Mouse (Mus musculus): ENCODE data around the gene Catsper1. TPM values are rescaled to one million over a fixed set of nuclear protein-coding genes. Genes with fewer than 3 reads are reported as not detected.

Gene Catsper1
- polyA plus RNA-seq, 1 experiment from 2014 or later: not detected

- WGBS: under 1% methylated on average over 78 of the region's 92 CpGs
- H3K9me3 ChIP-seq (replicated peaks; ENCODE audit: control insufficient read depth, low read length): no peaks in the 10 kb centered on the region
- peak; percentile 91 for ATAC-seq (replicated peaks; ENCODE audit: extremely low read depth, insufficient read depth, low FRiP score)
Measured at GRCm38 (mm10) chr19:5366175-5367052, 30.9 kb downstream of the Catsper1 start, which contains the start of gene Eif1ad. Gene Eif1ad (plus strand): TSS chr19:5366741.

GRCm38 (mm10) chr19:5367053-5367359 is 31.5 kb downstream of the Catsper1 start, which contains the start of gene Banf1:
Gene Banf1 (minus strand): TSS chr19:5367168.
- H3K27me3 ChIP-seq (ENCODE audit: control insufficient read depth, insufficient read depth, low read length): no peaks in the 10 kb centered on the region
- H3K4me2 ChIP-seq (ENCODE audit: low read depth, low read length): peak within 1 kb of the TSS; percentile 98
- ATAC-seq (replicated peaks; ENCODE audit: extremely low read depth, insufficient read depth, low FRiP score): no peak
- H3K4me3 ChIP-seq (ENCODE audit: low read length): peak within 1 kb of the TSS; percentile 99
- H3K36me3 ChIP-seq (ENCODE audit: control insufficient read depth, insufficient read depth): peaks cover 39% of the 10 kb centered on the region
- H3K9me3 ChIP-seq (replicated peaks; ENCODE audit: control insufficient read depth, low read length): no peaks in the 10 kb centered on the region
- H3K27ac ChIP-seq (ENCODE audit: low read length): peak within 1 kb of the TSS; percentile 98
- peak within 1 kb of the TSS; percentile 90 for H3K9ac ChIP-seq (ENCODE audit: low read length)
- WGBS: 0% methylated on average over 33 of the region's 33 CpGs
- peaks cover 16% of the 10 kb centered on the region for H3K4me1 ChIP-seq (ENCODE audit: control insufficient read depth, insufficient read depth, low read length)

More at GRCm38 (mm10) chr19:5366175-5367052, 30.9 kb downstream of the Catsper1 start, which contains the start of gene Eif1ad:
- H3K36me3 ChIP-seq (ENCODE audit: control insufficient read depth, insufficient read depth): peaks cover 34% of the 10 kb centered on the region
- H3K27ac ChIP-seq (ENCODE audit: low read length): peak within 1 kb of the TSS; percentile 98
- H3K9ac ChIP-seq (ENCODE audit: low read length): peak within 1 kb of the TSS; percentile 90
- H3K4me2 ChIP-seq (ENCODE audit: low read depth, low read length): peak within 1 kb of the TSS; percentile 98
- H3K27me3 ChIP-seq (ENCODE audit: control insufficient read depth, insufficient read depth, low read length): no peaks in the 10 kb centered on the region
- H3K4me1 ChIP-seq (ENCODE audit: control insufficient read depth, insufficient read depth, low read length): peaks cover 20% of the 10 kb centered on the region
- H3K4me3 ChIP-seq (ENCODE audit: low read length): peak within 1 kb of the TSS; percentile 99

- ATAC-seq (replicated peaks; ENCODE audit: extremely low read depth, insufficient read depth, low FRiP score): no peak
- H3K4me2 ChIP-seq (ENCODE audit: low read depth, low read length): peak overlapping the region; percentile 98
- H3K4me1 ChIP-seq (ENCODE audit: control insufficient read depth, insufficient read depth, low read length): peaks cover 16% of the 10 kb centered on the region
- H3K9me3 ChIP-seq (replicated peaks; ENCODE audit: control insufficient read depth, low read length): no peaks in the 10 kb centered on the region
- H3K36me3 ChIP-seq (ENCODE audit: control insufficient read depth, insufficient read depth): peaks cover 44% of the 10 kb centered on the region
- WGBS: 9% methylated on average over 11 of the region's 11 CpGs
- no peaks in the 10 kb centered on the region for H3K27me3 ChIP-seq (ENCODE audit: control insufficient read depth, insufficient read depth, low read length)
- H3K4me3 ChIP-seq (ENCODE audit: low read length): peak overlapping the region; percentile 99
- H3K9ac ChIP-seq (ENCODE audit: low read length): peak overlapping the region; percentile 90
- H3K27ac ChIP-seq (ENCODE audit: low read length): peak overlapping the region; percentile 98
Measured at GRCm38 (mm10) chr19:5367455-5367854, 31.9 kb downstream of the Catsper1 start.

GRCm38 (mm10) chr19:5370932-5371331 is 35.4 kb downstream of the Catsper1 start:
- no peaks in the 10 kb centered on the region for H3K27me3 ChIP-seq (ENCODE audit: control insufficient read depth, insufficient read depth, low read length)
- peaks cover 41% of the 10 kb centered on the region for H3K36me3 ChIP-seq (ENCODE audit: control insufficient read depth, insufficient read depth)
- no peak for ATAC-seq (replicated peaks; ENCODE audit: extremely low read depth, insufficient read depth, low FRiP score)
- 85% methylated on average over 3 of the region's 3 CpGs for WGBS
- no peak overlapping the region for H3K4me3 ChIP-seq (ENCODE audit: low read length)
- H3K4me2 ChIP-seq (ENCODE audit: low read depth, low read length): no peak overlapping the region
- H3K9me3 ChIP-seq (replicated peaks; ENCODE audit: control insufficient read depth, low read length): no peaks in the 10 kb centered on the region
- H3K9ac ChIP-seq (ENCODE audit: low read length): no peak overlapping the region
- H3K27ac ChIP-seq (ENCODE audit: low read length): no peak overlapping the region
- H3K4me1 ChIP-seq (ENCODE audit: control insufficient read depth, insufficient read depth, low read length): peaks cover 10% of the 10 kb centered on the region

GRCm38 (mm10) chr19:5372724-5373123 is 37.2 kb downstream of the Catsper1 start:
- 95% methylated on average over 7 of the region's 7 CpGs for WGBS
- Histone ChIP-seq H3K4me1 (ENCODE audit: control insufficient read depth, insufficient read depth, low read length) (peaks cover 6% of the 10 kb centered on the region), H3K27ac (ENCODE audit: low read length) (no peak overlapping the region), H3K4me2 (ENCODE audit: low read depth, low read length) (no peak overlapping the region), H3K9me3 (replicated peaks; ENCODE audit: control insufficient read depth, low read length) (no peaks in the 10 kb centered on the region), H3K27me3 (ENCODE audit: control insufficient read depth, insufficient read depth, low read length) (no peaks in the 10 kb centered on the region), H3K4me3 (ENCODE audit: low read length) (no peak overlapping the region), H3K9ac (ENCODE audit: low read length) (no peak overlapping the region), H3K36me3 (ENCODE audit: control insufficient read depth, insufficient read depth) (peaks cover 45% of the 10 kb centered on the region)
- ATAC-seq (replicated peaks; ENCODE audit: extremely low read depth, insufficient read depth, low FRiP score): no peak

GRCm38 (mm10) chr19:5374177-5374576 is 38.6 kb downstream of the Catsper1 start:
- no peak overlapping the region for H3K4me3 ChIP-seq (ENCODE audit: low read length)

GRCm38 (mm10) chr19:5374748-5375147 is 39.2 kb downstream of the Catsper1 start:
- WGBS: 68% methylated on average over 4 of the region's 4 CpGs
- H3K36me3 ChIP-seq (ENCODE audit: control insufficient read depth, insufficient read depth): peaks cover 52% of the 10 kb centered on the region

More at GRCm38 (mm10) chr19:5374177-5374576, 38.6 kb downstream of the Catsper1 start:
- Histone ChIP-seq H3K4me1 (ENCODE audit: control insufficient read depth, insufficient read depth, low read length) (no peaks in the 10 kb centered on the region), H3K4me2 (ENCODE audit: low read depth, low read length) (no peak overlapping the region), H3K27me3 (ENCODE audit: control insufficient read depth, insufficient read depth, low read length) (no peaks in the 10 kb centered on the region), H3K27ac (ENCODE audit: low read length) (no peak overlapping the region), H3K9ac (ENCODE audit: low read length) (no peak overlapping the region), H3K36me3 (ENCODE audit: control insufficient read depth, insufficient read depth) (peaks cover 51% of the 10 kb centered on the region), H3K9me3 (replicated peaks; ENCODE audit: control insufficient read depth, low read length) (no peaks in the 10 kb centered on the region)
- ATAC-seq (replicated peaks; ENCODE audit: extremely low read depth, insufficient read depth, low FRiP score): no peak
- 70% methylated on average over 4 of the region's 4 CpGs for WGBS

GRCm38 (mm10) chr19:5377446-5377845 is 41.9 kb downstream of the Catsper1 start:
- WGBS: 93% methylated on average over 1 of the region's 1 CpGs
- ATAC-seq (replicated peaks; ENCODE audit: extremely low read depth, insufficient read depth, low FRiP score): no peak

More at GRCm38 (mm10) chr19:5374748-5375147, 39.2 kb downstream of the Catsper1 start:
- H3K9me3 ChIP-seq (replicated peaks; ENCODE audit: control insufficient read depth, low read length): no peaks in the 10 kb centered on the region
- no peak overlapping the region for H3K27ac ChIP-seq (ENCODE audit: low read length)
- H3K4me2 ChIP-seq (ENCODE audit: low read depth, low read length): no peak overlapping the region
- no peak for ATAC-seq (replicated peaks; ENCODE audit: extremely low read depth, insufficient read depth, low FRiP score)
- H3K27me3 ChIP-seq (ENCODE audit: control insufficient read depth, insufficient read depth, low read length): no peaks in the 10 kb centered on the region
- H3K9ac ChIP-seq (ENCODE audit: low read length): no peak overlapping the region; the same call in 1 of the 2 replicates
- no peak overlapping the region for H3K4me3 ChIP-seq (ENCODE audit: low read length)
- H3K4me1 ChIP-seq (ENCODE audit: control insufficient read depth, insufficient read depth, low read length): no peaks in the 10 kb centered on the region

GRCm38 (mm10) chr19:5383326-5383725 is 47.8 kb downstream of the Catsper1 start:
- Histone ChIP-seq H3K36me3 (ENCODE audit: control insufficient read depth, insufficient read depth) (peaks cover 65% of the 10 kb centered on the region), H3K4me2 (ENCODE audit: low read depth, low read length) (no peak overlapping the region), H3K9me3 (replicated peaks; ENCODE audit: control insufficient read depth, low read length) (no peaks in the 10 kb centered on the region), H3K4me3 (ENCODE audit: low read length) (no peak overlapping the region), H3K9ac (ENCODE audit: low read length) (no peak overlapping the region), H3K27me3 (ENCODE audit: control insufficient read depth, insufficient read depth, low read length) (no peaks in the 10 kb centered on the region), H3K27ac (ENCODE audit: low read length) (no peak overlapping the region), H3K4me1 (ENCODE audit: control insufficient read depth, insufficient read depth, low read length) (peaks cover 15% of the 10 kb centered on the region)
- ATAC-seq (replicated peaks; ENCODE audit: extremely low read depth, insufficient read depth, low FRiP score): no peak
- WGBS: 89% methylated on average over 12 of the region's 12 CpGs

More at GRCm38 (mm10) chr19:5377446-5377845, 41.9 kb downstream of the Catsper1 start:
- Histone ChIP-seq H3K4me2 (ENCODE audit: low read depth, low read length) (no peak overlapping the region), H3K4me1 (ENCODE audit: control insufficient read depth, insufficient read depth, low read length) (no peaks in the 10 kb centered on the region), H3K27me3 (ENCODE audit: control insufficient read depth, insufficient read depth, low read length) (no peaks in the 10 kb centered on the region), H3K9me3 (replicated peaks; ENCODE audit: control insufficient read depth, low read length) (no peaks in the 10 kb centered on the region), H3K27ac (ENCODE audit: low read length) (no peak overlapping the region), H3K9ac (ENCODE audit: low read length) (no peak overlapping the region), H3K36me3 (ENCODE audit: control insufficient read depth, insufficient read depth) (peaks cover 53% of the 10 kb centered on the region), H3K4me3 (ENCODE audit: low read length) (no peak overlapping the region)

Measured in heart, embryonic 16.5 days (tissue).